Mouse (Mus musculus) adrenal gland, adult 10 weeks (tissue): ENCODE results near the gene Itpkc. TPM values are rescaled to one million over a fixed set of nuclear protein-coding genes. Genes with fewer than 3 reads are reported as not detected.

Experiments
- polyA plus RNA-seq: library from polyadenylated mRNA; stranded (reverse); fragments of 350-450 nt; fragmentation: Illumina TruSeq; extraction: RNeasy Lipid Tissue Mini Kit (QIAGEN cat#74804); gene quantifications from one replicate; pipeline ENCODE4 v1.2.3, GENCODE M21; 2014; ENCODE audit warnings: low read depth, low replicate concordance

The Itpkc gene
- 0.58 TPM for polyA plus RNA-seq

GRCm38 (mm10) chr7:27228281-27228821 lies at the start of gene Itpkc:
Gene Itpkc (minus strand): TSS chr7:27228661.

DNA sequence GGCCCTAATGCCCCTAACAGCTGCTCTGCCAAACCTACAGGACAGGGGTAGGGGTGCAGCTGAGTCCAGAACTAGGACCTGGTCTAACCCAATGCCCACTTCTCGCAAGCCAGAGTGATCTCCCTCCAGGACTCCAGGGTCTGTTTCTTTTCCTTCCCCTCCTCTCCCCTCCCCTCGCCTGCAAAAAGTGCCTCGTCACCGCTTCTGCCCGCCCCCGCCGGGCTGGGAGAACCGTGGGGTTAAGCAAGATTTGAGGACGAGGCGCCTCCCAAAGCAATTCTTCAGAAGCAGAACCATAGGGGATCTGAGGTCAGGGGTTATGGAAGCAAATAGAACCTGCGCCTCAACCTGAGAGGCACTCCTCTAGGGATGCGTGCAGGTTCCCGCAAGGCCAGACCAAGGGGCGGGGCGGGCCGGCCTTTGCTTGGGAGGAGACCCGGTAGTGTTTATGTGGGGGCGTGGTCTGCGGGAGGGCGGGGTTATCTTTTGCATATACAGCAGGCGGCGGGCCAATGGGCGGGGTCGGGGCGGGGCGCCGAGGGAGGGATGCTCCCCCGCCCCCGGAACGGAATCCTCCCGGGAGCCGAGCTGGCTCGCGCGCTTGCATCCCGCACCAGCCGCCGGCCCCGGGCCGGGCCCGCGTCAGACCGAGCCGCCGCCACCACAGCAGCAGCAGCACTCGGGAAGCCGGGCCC lies 29.9 kb upstream of the Itpkc start, which contains the start of gene Numbl:
Gene Numbl (plus strand): TSS at position 229 of the 695 bp plus-strand sequence.

GRCm38 (mm10) chr7:27232781-27233281 lies 4.4 kb upstream of the Itpkc start, which contains the start of gene Coq8b:
Gene Coq8b (plus strand): TSS chr7:27233023.

GRCm38 (mm10) chr7:27195681-27196611 lies 32.5 kb downstream of the Itpkc start, which contains the start of the genes BC024978 and Snrpa:
Gene BC024978 (plus strand): TSS chr7:27195781.
Gene Snrpa (minus strand): TSS chr7:27196271.

GRCm38 (mm10) chr7:27180837-27181695 lies 47.4 kb downstream of the Itpkc start, which contains the start of the genes Gm21983 and Mia:
Gene Gm21983 (minus strand): TSS chr7:27181086.
Gene Mia (minus strand): TSS chr7:27181157.

DNA sequence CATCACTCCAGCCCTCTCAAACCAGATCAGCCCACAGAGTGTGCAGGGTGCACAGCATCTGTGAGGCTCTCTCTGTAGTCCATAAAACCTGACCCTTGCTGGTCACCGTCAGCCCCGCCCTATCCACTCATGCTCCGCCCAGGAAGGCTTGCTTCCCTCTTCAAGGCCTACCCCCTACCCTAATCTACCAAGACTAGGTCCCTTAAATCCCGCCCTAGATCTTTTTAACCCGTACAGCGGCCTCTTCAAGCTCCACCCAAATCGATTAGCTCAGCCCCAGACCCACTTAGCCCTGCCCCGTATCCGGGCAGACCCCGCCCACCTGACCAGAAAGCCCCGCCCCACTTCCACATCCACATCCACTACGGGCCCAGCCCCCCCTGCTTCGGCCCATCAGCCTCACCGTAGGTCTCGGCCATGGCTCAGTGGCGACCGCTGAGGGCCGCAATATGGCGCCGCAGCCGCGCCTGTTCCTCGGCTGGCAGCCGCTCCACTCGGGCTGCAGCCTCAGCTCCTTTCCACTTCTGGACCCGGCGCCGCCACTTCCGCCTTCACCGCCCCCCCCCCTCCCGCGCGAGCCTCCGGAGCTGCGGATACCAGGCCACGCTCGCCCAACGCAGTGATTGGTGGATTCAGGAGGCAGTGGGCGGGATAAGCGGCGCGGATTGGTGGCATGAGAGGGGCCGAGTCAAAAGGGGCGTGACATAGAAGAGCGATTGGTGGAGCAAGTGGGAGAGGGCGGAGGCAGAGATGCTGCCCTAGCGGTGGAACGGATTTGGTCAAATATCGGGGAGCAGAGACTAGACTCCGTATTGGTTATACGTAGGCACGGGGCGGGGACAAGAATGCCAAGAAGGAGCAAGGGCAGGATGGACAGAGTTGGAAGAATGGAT lies 49.9 kb downstream of the Itpkc start, which contains the start of gene Rab4b:
Gene Rab4b (minus strand): TSS at position 573 of the 893 bp plus-strand sequence.

GRCm38 (mm10) chr7:27166614-27167474 lies 61.6 kb downstream of the Itpkc start, which contains the start of gene Egln2:
Gene Egln2 (minus strand): TSS chr7:27166802.

Other genes with a start within 250 kb of the Itpkc start
- gene Cyp2a12, start 199.6 kb downstream of the Itpkc start, polyA plus RNA-seq = not detected
- gene Cyp2f2, start 108.8 kb downstream of the Itpkc start, polyA plus RNA-seq = 70.2 TPM
- not detected for gene Cyp2t4, start 74.9 kb downstream of the Itpkc start, polyA plus RNA-seq
- gene Egln2, start 61.9 kb downstream of the Itpkc start, polyA plus RNA-seq = 6.1 TPM
- gene Rab4b, start 49.8 kb downstream of the Itpkc start, polyA plus RNA-seq = 2.9 TPM
- gene Gm21983, start 47.6 kb downstream of the Itpkc start, polyA plus RNA-seq = not detected
- gene Mia, start 47.5 kb downstream of the Itpkc start, polyA plus RNA-seq = not detected
- gene BC024978, start 32.9 kb downstream of the Itpkc start, polyA plus RNA-seq = 15.8 TPM
- 7.7 TPM for gene Snrpa, start 32.4 kb downstream of the Itpkc start, polyA plus RNA-seq
- gene Coq8b, start 4.4 kb upstream of the Itpkc start, polyA plus RNA-seq = 1.8 TPM
- gene Numbl, start 29.8 kb upstream of the Itpkc start, polyA plus RNA-seq = 0.35 TPM
- 1.6 TPM for gene Ltbp4, start 109.0 kb upstream of the Itpkc start, polyA plus RNA-seq
- 0.99 TPM for gene Shkbp1, start 127.4 kb upstream of the Itpkc start, polyA plus RNA-seq
- gene Gm20479, start 128.8 kb upstream of the Itpkc start, polyA plus RNA-seq = not detected
- not detected for gene Sptbn4, start 219.0 kb upstream of the Itpkc start, polyA plus RNA-seq
- 1.6 TPM for gene Blvrb, start 219.3 kb upstream of the Itpkc start, polyA plus RNA-seq
- 2.0 TPM for gene Sertad3, start 245.1 kb upstream of the Itpkc start, polyA plus RNA-seq